Mouse (Mus musculus) spleen, adult 2 months (tissue): Measurements from ENCODE around the gene Fam120a.

Experiments used
- CTCF ChIP-seq: fragments of 200-500 bp; IDR thresholded peaks from 2 replicates; pipeline ENCODE4 v1.5.1; 2011; ENCODE audit warnings: mild to moderate bottlenecking, inconsistent platforms; ENCODE audit not compliant: insufficient read depth, insufficient read length, insufficient replicate concordance; ENCODE audit errors: extremely low read depth
- POLR2A ChIP-seq: fragments of 200-500 bp; IDR thresholded peaks from 2 replicates; pipeline ENCODE4 v1.6.1; 2011; ENCODE audit warnings: low read depth, low read length, inconsistent platforms

DNA sequence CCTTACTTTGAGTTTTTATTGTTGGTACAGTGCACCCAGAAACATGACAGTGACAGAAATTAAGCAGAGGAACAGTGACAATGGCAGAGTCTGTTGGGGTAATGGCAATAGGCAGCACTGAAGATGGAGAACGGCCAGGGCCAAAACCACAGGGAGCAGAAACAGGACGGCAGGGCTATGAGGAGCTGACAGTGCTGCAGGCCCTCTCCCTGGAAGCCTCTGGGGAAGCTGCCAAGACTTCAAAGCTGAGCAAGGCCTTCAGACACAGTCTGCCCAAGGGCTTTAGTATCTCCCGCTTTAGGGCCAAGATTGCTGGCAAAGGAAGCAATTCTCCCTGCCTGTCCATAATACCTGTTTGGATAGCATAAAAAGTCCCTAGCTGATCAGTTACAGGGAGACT, 33.9 kb upstream of the Fam120a start:
- no peak for TF ChIP-seq CTCF
- TF ChIP-seq POLR2A: no peak
